Mouse (Mus musculus) left cerebral cortex, adult 6 months (tissue): ENCODE data around the gene Ehf. TPM values are rescaled to one million over a fixed set of nuclear protein-coding genes. Genes with fewer than 3 reads are reported as not detected.

Experiments
- long read RNA-seq, 2 experiments: library from polyadenylated mRNA; unstranded; transcript quantifications; one replicate each; pipeline ENCODE4 v2.0.0; 2019 to 2020
- polyA plus RNA-seq: library from polyadenylated mRNA; unstranded; fragments of <200 nt; fragmentation: Nextera tagmentation; gene quantifications from 2 replicates; pipeline ENCODE4 v1.2.3, GENCODE M21; 2021

Ehf gene
- polyA plus RNA-seq, result not detected in 2 replicates
- long read RNA-seq, experiment 1, result 0 reads
- long read RNA-seq, experiment 2, result 0 reads

GRCm38 (mm10) chr2:103303132-103303531 is at the start of gene Ehf:
Gene Ehf (minus strand): TSS chr2:103303278.

Other genes with a start within 250 kb of the Ehf start
- 42.3 and 56.9 TPM in 2 replicates for gene Pdhx, start 229.8 kb downstream of the Ehf start, polyA plus RNA-seq
- gene Apip, start 229.6 kb downstream of the Ehf start, polyA plus RNA-seq, result 50.2 and 53.6 TPM in 2 replicates
- 0.20 TPM in 1 of 2 replicates, not detected in the other for gene Elf5, start 108.4 kb upstream of the Ehf start, polyA plus RNA-seq
- gene Cat, start 181.9 kb upstream of the Ehf start, polyA plus RNA-seq, result 40.2 and 43.1 TPM in 2 replicates